Mouse (Mus musculus) left cerebral cortex, adult 2 months (tissue): ENCODE measurements around the gene Nfix. TPM values are rescaled to one million over a fixed set of nuclear protein-coding genes. Genes with fewer than 3 reads are reported as not detected.

ENCODE experiments used
- DNase-seq, 2 experiments: peaks; one replicate each; pipeline ENCODE4 v3.0.0; 2021 to 2022; ENCODE audit warnings: low spot score in 2 of 2, mixed read lengths in 1 of 2; ENCODE audit errors: extremely low spot score in 1 of 2
- H3K27ac ChIP-seq: fragments of 200-600 bp; 2 replicates; pipeline ENCODE4 v1.8.1; 2022
- H3K4me3 ChIP-seq: fragments of 200-600 bp; 2 replicates; pipeline ENCODE4 v1.8.1; 2022
- CTCF ChIP-seq: fragments of 200-600 bp; IDR thresholded peaks from 2 replicates; pipeline ENCODE4 v1.8.1; 2022; ENCODE audit warnings: antibody characterized with exemption, mild to moderate bottlenecking, moderate library complexity
- intact Hi-C: fragments of 180-260 bp; cut with DNase I; formaldehyde crosslinking; loops from one replicate; pipeline ENCODE4 v1.15.1; 2025
- total RNA-seq, 2 experiments: library from RNA; stranded (reverse); gene quantifications; 2 replicates each; pipeline ENCODE4 v1.2.3; 2021

Gene Nfix
- total RNA-seq, 2 experiments from 2014 or later, result 347 to 350 TPM

DNA sequence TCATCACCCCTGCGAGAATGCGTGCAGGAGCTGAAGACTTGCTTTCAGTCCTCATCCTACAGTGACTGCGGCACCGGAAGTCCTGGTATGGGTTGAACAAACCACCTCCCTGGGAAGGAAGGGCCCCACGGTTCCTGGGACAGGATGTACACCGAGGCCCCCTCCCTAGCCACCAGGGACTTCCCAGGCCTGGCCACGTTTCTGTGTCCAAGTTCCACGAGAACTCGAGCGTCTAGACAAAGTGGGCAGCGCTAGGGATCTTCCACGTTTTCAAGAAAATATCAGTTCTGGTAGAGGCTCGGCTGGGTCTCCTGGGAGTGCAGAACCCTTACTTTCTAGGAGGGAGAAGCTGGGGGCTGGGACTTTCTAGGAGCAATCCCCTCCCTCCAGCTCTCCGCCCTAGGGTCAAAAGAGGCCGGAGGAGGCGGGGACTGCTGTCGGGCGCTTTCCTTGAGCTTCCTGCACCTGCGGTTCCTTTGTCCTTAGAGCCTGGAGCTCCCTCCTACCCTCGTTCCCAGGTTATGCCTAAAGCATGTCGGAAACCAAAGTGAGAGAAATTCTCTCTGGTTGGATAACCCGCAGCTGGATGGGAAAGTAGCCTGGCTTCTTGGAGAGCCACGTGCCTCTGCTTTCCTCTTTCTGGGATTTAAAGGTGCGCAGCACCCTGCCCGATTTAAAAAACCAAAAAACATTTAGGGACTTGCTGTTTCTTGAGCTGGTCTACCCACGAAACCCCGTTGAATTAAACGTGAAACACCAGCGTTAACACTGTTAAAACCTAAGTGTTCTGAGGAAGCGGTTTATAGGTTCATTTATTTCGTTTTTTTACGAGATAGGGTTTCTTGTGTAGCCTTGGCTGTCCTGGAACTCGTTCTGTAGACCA is 140.0 kb downstream of the Nfix start:
- DNase-seq, result no peak
- peak overlapping the region; percentile 66 for H3K27ac ChIP-seq
- TF ChIP-seq CTCF, result no peak
- intact Hi-C loops, result no loop called here
- peak overlapping the region; percentile 81 for H3K4me3 ChIP-seq

DNA sequence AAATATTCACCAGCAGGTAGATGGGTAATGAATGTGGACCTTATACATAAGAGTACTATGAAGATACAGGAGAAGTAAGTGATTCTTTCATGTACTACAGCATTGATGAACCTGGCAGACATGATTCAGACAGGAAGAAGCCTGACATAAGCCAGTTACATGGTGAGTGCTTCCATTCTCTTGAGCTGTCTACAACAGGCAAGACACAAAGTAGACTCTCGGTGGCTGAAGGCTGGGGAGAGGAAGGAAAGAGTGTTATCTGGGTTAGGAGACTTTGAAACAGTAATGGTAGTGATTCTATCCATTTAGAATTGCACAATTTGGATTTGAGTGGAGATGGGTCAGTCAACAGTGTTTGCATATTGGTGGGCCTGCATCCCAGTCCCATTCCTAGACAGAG is 141.2 kb downstream of the Nfix start:
- intact Hi-C loops, result no loop called here
- no peak overlapping the region for H3K27ac ChIP-seq
- no peak for TF ChIP-seq CTCF
- H3K4me3 ChIP-seq, result no peak overlapping the region
- no peak for DNase-seq

- no peak for TF ChIP-seq CTCF
- intact Hi-C loops, result no loop called here
These were observed 142.5 kb downstream of the Nfix start for GRCm38 (mm10) chr8:84657680-84658079.

DNA sequence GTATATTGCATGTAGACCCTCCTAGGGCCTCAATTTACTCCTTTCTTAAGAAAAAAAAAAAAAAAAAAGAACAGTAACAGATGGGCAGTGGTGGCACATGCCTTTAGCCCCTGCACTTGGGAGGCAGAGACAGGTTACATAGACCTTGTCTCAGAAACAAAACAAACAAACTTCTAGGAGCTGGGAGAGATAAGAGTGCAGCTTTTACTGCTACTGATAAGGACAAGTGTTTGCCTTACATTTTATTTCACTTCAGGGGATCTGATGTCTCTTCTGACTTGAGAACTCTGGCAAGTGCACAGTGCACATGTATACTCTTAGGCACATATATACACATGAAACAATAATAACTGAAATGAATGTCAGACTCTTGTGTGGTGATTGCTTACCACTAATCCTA is 142.9 kb downstream of the Nfix start:
- H3K4me3 ChIP-seq, result no peak overlapping the region
- intact Hi-C loops, result no loop called here
- no peak for DNase-seq
- no peak for TF ChIP-seq CTCF
- H3K27ac ChIP-seq, result peak overlapping the region; percentile 6; the same call in 1 of the 2 replicates

More at GRCm38 (mm10) chr8:84657680-84658079, 142.5 kb downstream of the Nfix start:
- Histone ChIP-seq H3K4me3 (no peak overlapping the region), H3K27ac (no peak overlapping the region)
- DNase-seq, result no peak

GRCm38 (mm10) chr8:84656641-84657126 is 143.5 kb downstream of the Nfix start:
- intact Hi-C loops, result no loop called here
- H3K27ac ChIP-seq, result peak overlapping the region; percentile 20; the same call in 1 of the 2 replicates
- TF ChIP-seq CTCF, result no peak
- no peak for DNase-seq
- peak overlapping the region; percentile 32 for H3K4me3 ChIP-seq

GRCm38 (mm10) chr8:84656191-84656525 is 144.0 kb downstream of the Nfix start:
- peak overlapping the region; percentile 20 for H3K27ac ChIP-seq
- peak overlapping the region; percentile 32 for H3K4me3 ChIP-seq
- intact Hi-C loops, result no loop called here
- DNase-seq, result no peak
- no peak for TF ChIP-seq CTCF

GRCm38 (mm10) chr8:84655336-84656190 is 144.6 kb downstream of the Nfix start:
- no peak for TF ChIP-seq CTCF
- Histone ChIP-seq H3K4me3 (peak overlapping the region; percentile 32), H3K27ac (peak overlapping the region; percentile 53)
- DNase-seq, result no peak
- intact Hi-C loops, result no loop called here

DNA sequence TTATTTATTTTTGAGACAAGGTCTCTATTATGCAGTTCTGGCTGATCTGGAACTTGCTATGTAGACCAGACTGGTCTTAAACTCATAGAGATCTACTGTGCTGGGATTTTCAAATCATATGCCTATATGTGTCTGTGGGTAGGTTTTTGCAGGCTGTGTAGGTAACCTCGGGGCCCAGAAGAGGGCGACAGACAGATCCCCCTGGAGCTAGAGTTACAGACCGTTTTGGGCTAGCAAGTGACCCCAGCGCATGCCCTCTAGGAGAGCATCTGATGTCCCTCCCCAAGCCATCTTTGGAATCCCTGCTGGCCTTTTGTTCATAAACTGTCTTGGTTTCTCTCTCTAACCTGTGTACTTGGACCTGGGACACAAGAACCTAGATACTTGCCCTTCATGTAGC is 145.5 kb downstream of the Nfix start:
- no peak for DNase-seq
- no peak overlapping the region for H3K27ac ChIP-seq
- no peak overlapping the region for H3K4me3 ChIP-seq
- intact Hi-C loops, result no loop called here
- peak; percentile 13 for TF ChIP-seq CTCF

DNA sequence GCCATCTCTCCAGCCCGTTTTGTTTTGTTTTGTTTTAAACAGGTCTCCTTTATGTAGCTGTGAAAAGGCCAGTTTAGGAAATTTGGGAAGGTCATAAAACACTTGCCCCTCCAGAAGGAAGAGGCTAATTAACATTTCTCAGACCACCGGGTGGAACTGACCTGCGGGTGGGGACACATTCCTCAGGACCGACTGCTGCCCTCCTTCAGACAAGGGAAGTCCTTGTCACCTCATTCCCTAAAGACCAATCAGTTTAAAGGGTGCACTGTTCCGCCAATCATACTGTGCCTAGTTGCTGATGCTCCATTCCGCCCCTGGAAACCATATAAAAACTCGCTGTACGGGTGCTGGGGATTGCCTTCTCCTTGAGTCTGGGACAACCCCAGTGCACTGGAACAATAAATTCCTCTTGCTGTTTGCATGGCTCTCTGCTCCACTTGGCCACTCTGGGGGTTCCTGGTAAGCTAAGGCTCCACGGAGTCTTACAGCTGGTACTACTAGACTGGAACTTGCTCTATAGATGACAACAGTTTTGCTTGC is 147.0 kb downstream of the Nfix start:
- DNase-seq, result no peak
- TF ChIP-seq CTCF, result no peak
- intact Hi-C loops, result no loop called here
- no peak overlapping the region for H3K27ac ChIP-seq
- H3K4me3 ChIP-seq, result no peak overlapping the region

DNA sequence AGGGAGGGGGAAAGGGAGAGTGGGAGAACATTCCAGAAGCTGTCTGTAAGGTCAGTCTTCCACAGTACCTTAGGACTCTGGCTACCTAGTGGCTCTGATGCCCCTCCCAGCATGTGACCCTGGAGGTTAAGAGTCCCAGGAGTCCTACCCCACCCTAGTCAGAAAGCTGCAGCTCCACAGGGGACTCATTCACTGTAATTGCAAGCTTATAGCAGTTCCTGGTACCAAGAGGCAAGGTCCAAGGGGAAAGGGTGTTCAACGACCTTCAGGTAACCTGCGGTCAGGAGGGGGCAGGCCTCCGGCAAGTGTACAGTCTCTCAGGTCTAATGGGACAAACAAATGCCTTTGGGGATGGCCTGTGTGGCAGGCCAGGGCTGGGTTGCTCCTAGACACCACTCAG is 149.9 kb downstream of the Nfix start:
- TF ChIP-seq CTCF, result no peak
- intact Hi-C loops, result no loop called here
- DNase-seq, result no peak
- H3K27ac ChIP-seq, result no peak overlapping the region
- no peak overlapping the region for H3K4me3 ChIP-seq

Other genes with a start within 250 kb of the Nfix start
- 10 to 100 TPM; 17.5 to 17.9 TPM for gene Ier2, start 137.5 kb downstream of the Nfix start, total RNA-seq
- gene Trmt1, start 114.0 kb downstream of the Nfix start, total RNA-seq, result 100 to 1,000 TPM; 108 to 115 TPM
- gene Nacc1, start 112.5 kb downstream of the Nfix start, total RNA-seq, result 10 to 100 TPM; 95.5 to 96.8 TPM
- 1 to 10 TPM; 1.6 to 2.6 TPM for gene Lyl1, start 98.9 kb downstream of the Nfix start, total RNA-seq
- not detected for gene G430095P16Rik, start 77.3 kb downstream of the Nfix start, total RNA-seq
- gene Dand5, start 22.5 kb upstream of the Nfix start, total RNA-seq, result 10 to 100 TPM in 1 of 2 experiments, 1 to 10 TPM in 1; 9.7 to 11.1 TPM
- gene Gadd45gip1, start 31.2 kb upstream of the Nfix start, total RNA-seq, result 10 to 100 TPM; 23.9 to 25.8 TPM
- gene Rad23a, start 40.3 kb upstream of the Nfix start, total RNA-seq, result 10 to 100 TPM; 77.7 to 77.8 TPM
- gene Calr, start 46.6 kb upstream of the Nfix start, total RNA-seq, result 100 to 1,000 TPM; 459 to 496 TPM
- 10 to 100 TPM; 49.8 to 50.1 TPM for gene Farsa, start 56.6 kb upstream of the Nfix start, total RNA-seq
- gene Syce2, start 71.8 kb upstream of the Nfix start, total RNA-seq, result 1 to 10 TPM; 7.8 to 8.0 TPM
- 10 to 100 TPM; 35.6 to 44.1 TPM for gene Gcdh, start 93.6 kb upstream of the Nfix start, total RNA-seq
- under 1 TPM in 1 of 2 experiments, not detected in 1; 0.23 TPM for gene Klf1, start 101.6 kb upstream of the Nfix start, total RNA-seq
- 1 to 10 TPM; 4.3 to 5.1 TPM for gene Dnase2a, start 108.2 kb upstream of the Nfix start, total RNA-seq
- 10 to 100 TPM; 89.4 to 95.7 TPM for gene Mast1, start 137.0 kb upstream of the Nfix start, total RNA-seq
- 1 to 10 TPM; 1.1 to 1.2 TPM for gene Rtbdn, start 146.6 kb upstream of the Nfix start, total RNA-seq
- not detected for gene Gm49661, start 169.1 kb upstream of the Nfix start, total RNA-seq
- 100 to 1,000 TPM; 319 to 333 TPM for gene Prdx2, start 169.2 kb upstream of the Nfix start, total RNA-seq
- 10 to 100 TPM; 43.4 to 47.3 TPM for gene Rnaseh2a, start 169.4 kb upstream of the Nfix start, total RNA-seq
- gene Junb, start 178.4 kb upstream of the Nfix start, total RNA-seq, result 100 to 1,000 TPM in 1 of 2 experiments, 10 to 100 TPM in 1; 99.5 to 145 TPM
- gene Hook2, start 190.3 kb upstream of the Nfix start, total RNA-seq, result 10 to 100 TPM; 11.3 to 11.6 TPM
- not detected for gene Best2, start 214.2 kb upstream of the Nfix start, total RNA-seq
- 100 to 1,000 TPM; 122 to 124 TPM for gene Asna1, start 224.9 kb upstream of the Nfix start, total RNA-seq
- gene Trir, start 226.5 kb upstream of the Nfix start, total RNA-seq, result 100 to 1,000 TPM; 124 to 132 TPM
- gene Tnpo2, start 236.6 kb upstream of the Nfix start, total RNA-seq, result 100 to 1,000 TPM; 146 to 163 TPM